Mouse (Mus musculus) liver, postnatal 0 days (tissue): ENCODE results near the gene Tspan18.

ENCODE experiments used
- CTCF ChIP-seq: sonication (generic); IDR thresholded peaks from 2 replicates; pipeline ENCODE4 v1.5.1; 2016; ENCODE audit warnings: antibody characterized with exemption, low read depth
- EP300 ChIP-seq: IDR thresholded peaks from 2 replicates; pipeline ENCODE4 v1.6.1; 2016; ENCODE audit warnings: antibody characterized with exemption, low read depth, mild to moderate bottlenecking

DNA sequence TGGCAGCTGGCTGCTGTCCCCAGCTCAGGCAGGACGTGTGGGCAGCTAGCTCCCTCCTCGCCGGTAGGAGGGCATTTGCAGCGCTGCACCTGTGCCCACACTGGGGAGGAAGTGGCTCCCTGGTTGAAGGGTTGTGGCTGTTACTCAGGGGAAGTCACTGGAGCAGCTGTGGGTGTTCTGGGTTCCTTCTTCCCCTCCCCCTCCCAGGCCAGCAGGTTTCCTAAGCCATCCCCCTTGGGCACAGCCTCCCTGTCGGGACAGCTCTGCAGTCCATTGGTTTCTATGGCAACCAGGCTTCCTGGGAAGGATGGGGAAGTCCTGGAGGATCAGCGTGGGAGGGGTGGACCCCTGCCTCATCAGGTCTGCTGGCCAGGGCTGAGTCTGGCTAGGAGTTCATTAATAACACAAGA lies 141.6 kb downstream of the Tspan18 start:
- TF ChIP-seq CTCF (peak; percentile 34), EP300 (no peak)
